In the genomic region with DNA sequence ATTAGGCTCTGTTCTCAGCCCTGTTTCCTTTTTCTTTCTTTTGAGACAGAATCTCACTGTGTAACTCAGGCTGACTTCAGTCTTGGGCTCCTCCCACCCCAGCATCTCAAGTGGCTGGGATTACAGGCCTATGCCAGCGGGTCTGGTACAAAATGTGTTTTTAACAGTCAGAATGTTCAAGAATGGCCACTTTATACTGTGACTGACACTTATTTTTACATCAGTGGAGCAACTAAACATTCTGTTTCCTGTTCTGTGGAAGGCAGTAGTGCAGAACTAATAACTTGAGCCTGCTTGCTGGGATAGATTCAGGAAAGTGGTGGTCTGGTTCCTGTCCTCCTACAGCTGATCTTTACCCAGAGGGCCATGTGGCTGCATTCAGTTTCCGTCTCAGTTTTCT, we compare ENCODE assay signal across 14 mouse cellular contexts. TPM values are rescaled to one million over a fixed set of nuclear protein-coding genes. Genes with fewer than 3 reads are reported as not detected.
DNase-seq lines count a peak whose midpoint lies in the region; ATAC-seq and TF ChIP-seq lines count a peak whose summit lies in the region.
"Had no signal": no experiment of that assay in that cellular context is flagged by ENCODE, and none has a peak within 500 bp of the region (broad histone marks: within the 10 kb centered on the region; RNA-seq: fewer than 3 reads in every experiment).

No protein-coding gene starts in this region.

- no peaks in the 10 kb centered on the region for H3K27me3 ChIP-seq in forebrain, embryonic 14.5 days (replicated peaks; ENCODE audit: control insufficient read depth, insufficient read depth, low read length)
- no peaks in the 10 kb centered on the region; the same call in 1 of the 2 replicates for H3K27me3 ChIP-seq in forebrain, embryonic 11.5 days (ENCODE audit: control insufficient read depth, insufficient read depth, low read length)
- H3K27me3 ChIP-seq in kidney, postnatal 0 days (ENCODE audit: insufficient read depth, low read length), result no peaks in the 10 kb centered on the region
- H3K27me3 ChIP-seq in limb, embryonic 13.5 days, result peaks cover 10% of the 10 kb centered on the region; the same call in 1 of the 2 replicates
- H3K27me3 ChIP-seq: hindbrain, embryonic 15.5 days had no signal

- H3K9ac ChIP-seq in forebrain, embryonic 14.5 days (ENCODE audit: low read length), result no peak overlapping the region
- no peak overlapping the region for H3K9ac ChIP-seq in forebrain, embryonic 11.5 days (ENCODE audit: low read length)
- no peak overlapping the region for H3K9ac ChIP-seq in kidney, postnatal 0 days (ENCODE audit: low read depth, low read length)
- no peak overlapping the region; the same call in 1 of the 2 replicates for H3K9ac ChIP-seq in ES-E14 (ENCODE audit: insufficient read depth, low read depth, low read length, poor library complexity, severe bottlenecking)
- no peak overlapping the region for H3K9ac ChIP-seq in limb, embryonic 13.5 days
- H3K9ac ChIP-seq: hindbrain, embryonic 15.5 days had no signal

- no peaks in the 10 kb centered on the region for H3K4me1 ChIP-seq in forebrain, embryonic 14.5 days (ENCODE audit: control insufficient read depth, insufficient read depth, low read length)
- peaks cover 2% of the 10 kb centered on the region; the same call in 1 of the 2 replicates for H3K4me1 ChIP-seq in forebrain, embryonic 11.5 days (replicated peaks; ENCODE audit: control insufficient read depth, insufficient read depth, low read length)
- no peaks in the 10 kb centered on the region for H3K4me1 ChIP-seq in kidney, postnatal 0 days (replicated peaks; ENCODE audit: insufficient read depth, low read length)
- H3K4me1 ChIP-seq in ES-E14 (ENCODE audit: control insufficient read depth in 2 of 2, insufficient read depth in 2 of 2, low read length in 2 of 2, poor library complexity in 1 of 2), result no peaks in the 10 kb centered on the region; a peak in 1 of 4 replicates
- no peaks in the 10 kb centered on the region for H3K4me1 ChIP-seq in limb, embryonic 13.5 days
- H3K4me1 ChIP-seq: hindbrain, embryonic 15.5 days had no signal

- no peaks in the 10 kb centered on the region for H3K9me3 ChIP-seq in forebrain, embryonic 14.5 days (replicated peaks; ENCODE audit: control insufficient read depth, low read length)
- no peaks in the 10 kb centered on the region for H3K9me3 ChIP-seq in forebrain, embryonic 11.5 days (ENCODE audit: control insufficient read depth, low read length)
- H3K9me3 ChIP-seq in kidney, postnatal 0 days (replicated peaks; ENCODE audit: low read length), result no peaks in the 10 kb centered on the region
- no peaks in the 10 kb centered on the region for H3K9me3 ChIP-seq in ES-E14 (ENCODE audit: control insufficient read depth, insufficient read depth, low read depth, low read length)
- H3K9me3 ChIP-seq in limb, embryonic 13.5 days, result no peaks in the 10 kb centered on the region
- H3K9me3 ChIP-seq: hindbrain, embryonic 15.5 days; midbrain, embryonic 10.5 days had no signal

- peak; percentile 16 for DNase-seq in forebrain, embryonic 14.5 days (ENCODE audit: low spot score)
- DNase-seq in forebrain, embryonic 11.5 days (ENCODE audit: low spot score), result no peak
- DNase-seq in kidney, postnatal 0 days (ENCODE audit: low spot score), result peak; percentile 28
- no peak for DNase-seq in kidney, postnatal 36 days
- no peak for DNase-seq in ES-E14 (ENCODE audit: low read depth, low spot score)
- no peak for DNase-seq in left cerebral cortex, adult 18-20 months (ENCODE audit: low spot score in 2 of 2)
- no peak for DNase-seq in ovary, postnatal 36 days (ENCODE audit: low spot score)
- DNase-seq: heart, adult 2 months; right cerebral cortex, postnatal 4 days; thymus, adult 18-20 months had no signal

- ATAC-seq in forebrain, embryonic 14.5 days, result peak; percentile 26; the same call in 1 of the 2 replicates
- no peak for ATAC-seq in forebrain, embryonic 11.5 days (replicated peaks; ENCODE audit: low FRiP score)
- peak; percentile 40; the same call in 1 of the 2 replicates for ATAC-seq in kidney, postnatal 0 days (replicated peaks; ENCODE audit: low FRiP score, low read depth)
- peak; percentile 67 for ATAC-seq in limb, embryonic 13.5 days (ENCODE audit: low FRiP score, low read depth)

- 0 out of 2 replicates have a peak, but pooled peaks cover 10% of the 10 kb centered on the region for H3K36me3 ChIP-seq in forebrain, embryonic 14.5 days (ENCODE audit: control insufficient read depth, insufficient read depth, low read length)
- H3K36me3 ChIP-seq in forebrain, embryonic 11.5 days (ENCODE audit: control insufficient read depth, insufficient read depth, low read length), result no peaks in the 10 kb centered on the region
- H3K36me3 ChIP-seq in kidney, postnatal 0 days (ENCODE audit: insufficient read depth, low read length), result no peaks in the 10 kb centered on the region
- H3K36me3 ChIP-seq in ES-E14 (ENCODE audit: control insufficient read depth, insufficient read depth, low read length, poor library complexity, severe bottlenecking), result peaks cover 2% of the 10 kb centered on the region; the same call in 1 of the 2 replicates
- H3K36me3 ChIP-seq in limb, embryonic 13.5 days, result peaks cover 11% of the 10 kb centered on the region

- H3K4me3 ChIP-seq in forebrain, embryonic 14.5 days (ENCODE audit: low read depth, low read length), result no peak overlapping the region
- H3K4me3 ChIP-seq in forebrain, embryonic 11.5 days (ENCODE audit: low read depth, low read length), result no peak overlapping the region
- H3K4me3 ChIP-seq in kidney, postnatal 0 days (replicated peaks; ENCODE audit: low read depth, low read length), result no peak overlapping the region
- no peak overlapping the region for H3K4me3 ChIP-seq in ES-E14 (ENCODE audit: insufficient read depth in 1 of 2, low read depth in 1 of 2, low read length in 2 of 2, poor library complexity in 1 of 2, severe bottlenecking in 1 of 2)
- no peak overlapping the region for H3K4me3 ChIP-seq in limb, embryonic 13.5 days
- H3K4me3 ChIP-seq: heart, adult 2 months; hindbrain, embryonic 15.5 days; midbrain, embryonic 10.5 days had no signal

- in situ Hi-C loops in ES-E14 (cut with MboI; ENCODE audit: low sequenced_read_pairs in 2 of 2, unreplicated experiment in 2 of 2), result no loop called here

- no peak for TF ChIP-seq CTCF in kidney, postnatal 0 days (IDR thresholded peaks at IDR 0.05; ENCODE audit: low read depth)

- no peak overlapping the region for H3K4me2 ChIP-seq in forebrain, embryonic 14.5 days (ENCODE audit: low read length)
- H3K4me2 ChIP-seq in forebrain, embryonic 11.5 days (ENCODE audit: low read depth, low read length, severe bottlenecking), result no peak overlapping the region
- H3K4me2 ChIP-seq in kidney, postnatal 0 days (ENCODE audit: low read length), result no peak overlapping the region
- no peak overlapping the region for H3K4me2 ChIP-seq in limb, embryonic 13.5 days (replicated peaks)
- H3K4me2 ChIP-seq: hindbrain, embryonic 15.5 days; liver, embryonic 11.5 days had no signal

- H3K27ac ChIP-seq in forebrain, embryonic 14.5 days (ENCODE audit: low read depth, low read length), result no peak overlapping the region
- no peak overlapping the region for H3K27ac ChIP-seq in forebrain, embryonic 11.5 days (ENCODE audit: low read depth, low read length)
- H3K27ac ChIP-seq in kidney, postnatal 0 days, result peak overlapping the region; percentile 52; the same call in 1 of the 2 replicates
- H3K27ac ChIP-seq in ES-E14 (ENCODE audit: insufficient read depth, low read depth, low read length, poor library complexity, severe bottlenecking), result peak overlapping the region; percentile 31; the same call in 1 of the 2 replicates
- peak overlapping the region; percentile 22; the same call in 1 of the 2 replicates for H3K27ac ChIP-seq in limb, embryonic 13.5 days
- H3K27ac ChIP-seq: heart, adult 2 months; hindbrain, embryonic 15.5 days; midbrain, embryonic 10.5 days had no signal

- WGBS in forebrain, embryonic 14.5 days, result 34% methylated on average over 2 of the region's 2 CpGs
- WGBS in forebrain, embryonic 11.5 days, result 27% methylated on average over 2 of the region's 2 CpGs
- 42% methylated on average over 2 of the region's 2 CpGs for WGBS in kidney, postnatal 0 days
- WGBS in limb, embryonic 13.5 days, result 32% methylated on average over 2 of the region's 2 CpGs

TF ChIP-seq in ES-E14, 5 proteins besides CTCF, POLR2A, EP300 and RAD21:
- TF ChIP-seq ZC3H11A (IDR thresholded peaks at IDR 0.05; ENCODE audit: borderline replicate concordance, low read depth, low read length), result no peak
- TF ChIP-seq CHD2 (IDR thresholded peaks at IDR 0.05; ENCODE audit: low read depth, low read length), result no peak
- no peak for TF ChIP-seq MAFK (IDR thresholded peaks at IDR 0.05; ENCODE audit: insufficient read depth, low read depth, low read length)
- no peak for TF ChIP-seq HCFC1 (IDR thresholded peaks at IDR 0.05; ENCODE audit: borderline replicate concordance, insufficient read depth, low read length)
- TF ChIP-seq ZNF384 (IDR thresholded peaks at IDR 0.05; ENCODE audit: low read depth, low read length), result no peak

RNA-seq across cellular contexts. Expression of a gene that starts 33.1 kb away (rescaled TPM):
- 14.0 and 15.5 TPM in 2 replicates for polyA plus RNA-seq in forebrain, embryonic 14.5 days (2014; fragmentation: Nextera tagmentation; extraction: Ambion mirVana)
- polyA plus RNA-seq in forebrain, embryonic 11.5 days (2014; fragmentation: Nextera tagmentation; extraction: Ambion mirVana), result 7.6 and 9.5 TPM in 2 replicates
- polyA plus RNA-seq in kidney, postnatal 0 days (2015; fragmentation: Nextera tagmentation; extraction: Ambion mirVana), result 1.8 and 1.9 TPM in 2 replicates
- total RNA-seq in ES-E14 (2012; rRNA removed), result 13.1 and 15.3 TPM in 2 replicates
- 4.9 and 5.4 TPM in 2 replicates for polyA plus RNA-seq in limb, embryonic 13.5 days (2015; fragmentation: Nextera tagmentation; extraction: Ambion mirVana)
- total RNA-seq in left cerebral cortex, adult 18-20 months (2021), result 100 to 1,000 TPM; 136 to 140 TPM

Comparison
In these comparisons a context has a peak if more than half of its experiments do, and no peak if none do; other contexts are left out.
1. DNase-seq: peak in forebrain, embryonic 14.5 days (single experiment) and kidney, postnatal 0 days (single experiment); none in forebrain, embryonic 11.5 days (single experiment), kidney, postnatal 36 days (0 of 2), ES-E14 (single experiment), left cerebral cortex, adult 18-20 months (0 of 2) and ovary, postnatal 36 days (single experiment).
2. H3K27ac ChIP-seq: peak in kidney, postnatal 0 days (single experiment), ES-E14 (single experiment) and limb, embryonic 13.5 days (single experiment); none in forebrain, embryonic 14.5 days (single experiment) and forebrain, embryonic 11.5 days (single experiment).